Mouse (Mus musculus): ENCODE results near the gene Zbed4. TPM values are rescaled to one million over a fixed set of nuclear protein-coding genes. Genes with fewer than 3 reads are reported as not detected.
"Not testable (repeated sequence)": the region's sequence is repeated elsewhere in the genome, so short reads cannot be mapped to it uniquely, and the experiment has no call there.

Zbed4 gene
- polyA plus RNA-seq, 1 experiment from 2014 or later: 42.5 TPM

DNA sequence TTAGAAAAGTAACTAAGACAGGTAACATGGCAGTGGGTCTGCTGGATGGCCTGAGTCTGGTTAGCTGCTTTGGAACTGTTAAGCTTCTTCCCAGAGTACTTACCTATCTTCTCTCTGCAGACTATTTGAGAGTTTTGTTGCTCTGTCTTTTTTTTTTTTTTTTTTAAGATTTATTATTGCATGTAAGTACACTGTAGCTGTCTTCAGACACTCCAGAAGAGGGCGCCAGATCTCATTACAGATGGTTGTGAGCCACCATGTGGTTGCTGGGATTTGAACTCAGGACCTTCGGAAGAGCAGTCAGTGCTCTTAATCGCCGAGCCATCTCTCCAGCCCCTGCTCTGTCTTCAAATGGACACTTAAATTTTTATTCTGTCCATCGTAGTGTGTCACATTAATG, 23.2 kb downstream of the Zbed4 start:
- H3K9me3 ChIP-seq (ENCODE audit: control insufficient read depth, low read length); H3K4me3 ChIP-seq (ENCODE audit: low read depth, low read length); H3K27me3 ChIP-seq (ENCODE audit: control insufficient read depth, insufficient read depth, low read length); H3K9ac ChIP-seq (ENCODE audit: low read length); H3K27ac ChIP-seq (ENCODE audit: low read depth, low read length); H3K4me1 ChIP-seq (ENCODE audit: control insufficient read depth, insufficient read depth, low read length); ATAC-seq (ENCODE audit: low FRiP score); H3K4me2 ChIP-seq: not testable (repeated sequence)
- peaks cover 12% of the 10 kb centered on the region; the same call in 1 of the 2 replicates for H3K36me3 ChIP-seq (ENCODE audit: control insufficient read depth, insufficient read depth, low read length)
- DNase-seq (ENCODE audit: low spot score, missing footprints): peak; percentile 41
- 93% methylated on average over 5 of the region's 5 CpGs for WGBS

DNA sequence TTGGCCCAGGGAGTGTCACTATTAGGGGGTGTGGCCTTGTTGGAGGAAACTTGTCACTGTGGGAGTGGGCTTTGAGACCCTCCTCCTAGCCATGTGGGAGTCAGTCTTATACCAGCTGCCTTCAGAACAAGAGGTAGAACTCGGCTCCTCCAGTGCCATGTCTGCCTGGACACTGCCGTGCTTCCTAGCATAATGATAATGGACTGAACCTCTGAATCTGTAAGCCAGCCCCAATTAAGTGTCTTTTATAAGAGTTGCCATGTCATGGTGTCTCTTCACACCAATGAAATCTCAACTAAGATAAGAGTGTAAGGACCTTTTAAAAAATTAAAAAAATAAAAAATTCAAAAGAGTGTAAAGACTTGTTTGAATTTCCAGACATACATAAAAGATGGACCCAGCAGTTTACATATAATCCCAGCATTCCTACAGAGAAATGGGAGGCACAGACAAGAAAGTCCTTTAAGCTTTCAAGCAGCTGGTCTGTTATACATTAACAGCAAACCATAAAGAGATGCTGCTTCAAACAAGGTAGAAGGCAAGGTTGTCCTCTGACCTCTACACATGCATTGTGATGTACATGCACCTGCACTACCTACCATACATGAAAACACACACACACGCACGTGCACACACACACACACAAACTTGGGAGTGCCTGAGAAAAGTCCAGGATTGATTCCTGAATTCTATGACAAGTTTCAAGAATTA, 40.8 kb downstream of the Zbed4 start:
- no peaks in the 10 kb centered on the region for H3K27me3 ChIP-seq (ENCODE audit: control insufficient read depth, insufficient read depth, low read length)
- ATAC-seq (ENCODE audit: low FRiP score) (no peak), DNase-seq (ENCODE audit: low spot score, missing footprints) (peak; percentile 44)
- no peak overlapping the region for H3K27ac ChIP-seq (ENCODE audit: low read depth, low read length)
- no peaks in the 10 kb centered on the region for H3K4me1 ChIP-seq (ENCODE audit: control insufficient read depth, insufficient read depth, low read length)
- H3K9ac ChIP-seq (ENCODE audit: low read length): no peak overlapping the region
- no peaks in the 10 kb centered on the region for H3K9me3 ChIP-seq (ENCODE audit: control insufficient read depth, low read length)
- no peak overlapping the region for H3K4me2 ChIP-seq
- H3K36me3 ChIP-seq (ENCODE audit: control insufficient read depth, insufficient read depth, low read length): no peaks in the 10 kb centered on the region
- H3K4me3 ChIP-seq (ENCODE audit: low read depth, low read length): no peak overlapping the region
- WGBS: 86% methylated on average over 4 of the region's 4 CpGs

DNA sequence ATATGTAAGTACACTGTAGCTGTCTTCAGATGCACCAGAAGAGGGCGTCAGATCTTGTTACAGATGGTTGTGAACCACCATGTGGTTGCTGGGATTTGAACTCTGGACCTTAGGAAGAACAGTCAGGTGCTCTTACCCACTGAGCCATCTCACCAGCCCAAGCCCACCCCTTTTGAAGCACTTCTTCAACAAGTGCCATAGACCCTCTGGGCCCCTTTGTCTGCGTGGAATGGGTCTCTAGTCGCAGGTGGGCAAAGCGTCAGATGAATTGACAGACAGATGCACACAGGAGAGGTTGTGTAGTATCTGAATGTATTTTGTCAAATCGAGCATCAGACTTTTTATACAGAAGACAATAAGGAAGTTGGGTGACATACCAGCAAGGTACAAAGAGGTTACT, 43.3 kb downstream of the Zbed4 start:
- not testable (repeated sequence) for DNase-seq (ENCODE audit: low spot score, missing footprints); H3K4me3 ChIP-seq (ENCODE audit: low read depth, low read length); H3K36me3 ChIP-seq (ENCODE audit: control insufficient read depth, insufficient read depth, low read length); H3K4me1 ChIP-seq (ENCODE audit: control insufficient read depth, insufficient read depth, low read length); H3K27me3 ChIP-seq (ENCODE audit: control insufficient read depth, insufficient read depth, low read length); H3K4me2 ChIP-seq; H3K27ac ChIP-seq (ENCODE audit: low read depth, low read length); H3K9ac ChIP-seq (ENCODE audit: low read length); H3K9me3 ChIP-seq (ENCODE audit: control insufficient read depth, low read length); ATAC-seq (ENCODE audit: low FRiP score)
- WGBS: 93% methylated on average over 4 of the region's 5 CpGs

DNA sequence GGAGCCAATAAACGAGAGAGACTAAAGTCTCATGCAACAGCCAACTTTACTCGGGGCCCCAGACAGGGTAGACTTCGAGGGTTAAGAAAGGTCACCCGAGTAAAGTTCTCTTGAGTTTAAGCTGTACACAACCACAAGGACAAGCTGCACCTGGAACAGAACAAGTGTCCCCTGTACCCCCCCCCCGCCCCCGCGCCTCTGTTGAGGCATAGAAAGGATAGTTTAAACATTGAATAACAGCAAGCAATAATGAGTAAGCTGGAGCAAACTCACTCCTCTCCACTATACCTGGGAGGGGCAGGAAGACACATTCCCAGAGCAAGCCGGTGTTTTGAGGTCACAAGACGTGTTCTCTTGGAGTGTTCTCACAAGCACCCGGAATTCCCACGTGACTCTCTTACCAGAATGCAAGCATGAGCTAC, 48.5 kb downstream of the Zbed4 start:
- H3K4me1 ChIP-seq (ENCODE audit: control insufficient read depth, insufficient read depth, low read length): no peaks in the 10 kb centered on the region
- no peak for DNase-seq (ENCODE audit: low spot score, missing footprints)
- 88% methylated on average over 11 of the region's 11 CpGs for WGBS

DNA sequence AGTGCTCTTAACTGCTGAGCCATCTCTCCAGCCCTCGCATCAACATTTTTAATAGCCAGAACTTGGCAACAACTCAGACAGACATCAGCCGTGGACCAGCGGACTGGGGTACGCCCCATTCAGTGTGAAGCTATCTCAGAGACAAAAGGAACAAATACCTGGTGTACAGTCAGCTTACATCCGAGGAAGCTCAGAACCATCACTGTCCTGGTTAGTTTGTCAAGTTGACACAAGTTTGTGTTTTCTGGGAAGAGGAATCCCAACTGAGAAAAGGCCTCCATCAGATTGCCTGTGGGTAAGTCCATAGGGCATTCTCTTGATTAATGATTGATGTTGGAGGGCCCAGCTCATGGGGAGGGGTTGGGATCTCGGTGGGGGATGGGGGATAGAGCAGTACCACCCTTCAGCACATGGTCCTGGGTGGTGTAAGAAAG, 49.5 kb downstream of the Zbed4 start:
- Histone ChIP-seq H3K9me3 (ENCODE audit: control insufficient read depth, low read length) (no peaks in the 10 kb centered on the region), H3K4me2 (no peak overlapping the region), H3K9ac (ENCODE audit: low read length) (no peak overlapping the region), H3K4me3 (ENCODE audit: low read depth, low read length) (no peak overlapping the region), H3K4me1 (ENCODE audit: control insufficient read depth, insufficient read depth, low read length) (no peaks in the 10 kb centered on the region), H3K27ac (ENCODE audit: low read depth, low read length) (no peak overlapping the region), H3K27me3 (ENCODE audit: control insufficient read depth, insufficient read depth, low read length) (no peaks in the 10 kb centered on the region), H3K36me3 (ENCODE audit: control insufficient read depth, insufficient read depth, low read length) (peaks cover 2% of the 10 kb centered on the region; the same call in 1 of the 2 replicates)
- WGBS: 88% methylated on average over 6 of the region's 6 CpGs
- no peak for ATAC-seq (ENCODE audit: low FRiP score)
- DNase-seq (ENCODE audit: low spot score, missing footprints): no peak

More for the DNA sequence above, 48.5 kb downstream of the Zbed4 start:
- no peak overlapping the region for H3K27ac ChIP-seq (ENCODE audit: low read depth, low read length)
- no peak overlapping the region for H3K4me3 ChIP-seq (ENCODE audit: low read depth, low read length)
- no peak overlapping the region for H3K4me2 ChIP-seq
- H3K9ac ChIP-seq (ENCODE audit: low read length): no peak overlapping the region
- no peaks in the 10 kb centered on the region for H3K27me3 ChIP-seq (ENCODE audit: control insufficient read depth, insufficient read depth, low read length)
- no peak for ATAC-seq (ENCODE audit: low FRiP score)
- H3K36me3 ChIP-seq (ENCODE audit: control insufficient read depth, insufficient read depth, low read length): no peaks in the 10 kb centered on the region
- no peaks in the 10 kb centered on the region for H3K9me3 ChIP-seq (ENCODE audit: control insufficient read depth, low read length)

DNA sequence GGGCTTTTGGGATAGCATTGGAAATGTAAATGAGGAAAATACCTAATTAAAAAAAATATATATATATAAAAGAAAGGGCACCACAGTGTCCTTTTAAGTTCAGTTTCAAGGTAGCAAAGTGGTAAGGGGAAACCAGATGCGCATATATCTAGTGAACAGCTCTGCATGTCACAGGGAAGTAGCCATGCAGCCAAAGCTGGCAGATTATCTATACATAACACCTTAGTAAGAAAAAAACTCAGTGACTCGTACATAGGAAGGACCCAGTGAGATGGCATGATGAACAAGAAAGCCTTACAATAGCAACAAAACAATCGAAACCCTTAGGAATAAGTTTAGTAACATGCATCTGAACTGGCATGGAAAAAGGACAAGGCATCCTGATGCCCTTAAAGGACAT, 50.4 kb downstream of the Zbed4 start:
- Histone ChIP-seq H3K9ac (ENCODE audit: low read length) (no peak overlapping the region), H3K4me3 (ENCODE audit: low read depth, low read length) (no peak overlapping the region), H3K4me1 (ENCODE audit: control insufficient read depth, insufficient read depth, low read length) (no peaks in the 10 kb centered on the region), H3K27ac (ENCODE audit: low read depth, low read length) (no peak overlapping the region), H3K4me2 (no peak overlapping the region), H3K27me3 (ENCODE audit: control insufficient read depth, insufficient read depth, low read length) (no peaks in the 10 kb centered on the region), H3K9me3 (ENCODE audit: control insufficient read depth, low read length) (no peaks in the 10 kb centered on the region), H3K36me3 (ENCODE audit: control insufficient read depth, insufficient read depth, low read length) (peaks cover 3% of the 10 kb centered on the region; the same call in 1 of the 2 replicates)
- no peak for DNase-seq (ENCODE audit: low spot score, missing footprints)
- 88% methylated on average over 3 of the region's 3 CpGs for WGBS
- ATAC-seq (ENCODE audit: low FRiP score): no peak

DNA sequence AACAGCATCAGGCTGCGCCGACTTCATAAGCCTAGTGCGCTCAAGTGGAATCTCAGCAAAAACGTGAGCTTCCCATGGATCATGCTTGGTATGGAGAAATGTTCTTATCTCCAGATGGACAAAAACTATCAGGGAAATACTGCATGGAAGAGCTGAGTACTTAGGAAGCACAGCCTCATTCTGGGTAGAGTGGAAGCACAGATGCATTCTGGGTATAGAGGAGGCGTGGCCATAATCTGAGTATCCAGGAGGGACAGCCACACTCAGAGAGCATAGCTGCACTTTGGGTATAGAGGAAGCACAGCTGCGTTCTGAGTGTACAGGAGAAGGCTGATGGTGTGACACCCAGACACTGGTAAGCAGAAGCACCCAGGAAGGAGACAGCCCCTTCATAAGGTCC, 50.9 kb downstream of the Zbed4 start:
- Histone ChIP-seq H3K36me3 (ENCODE audit: control insufficient read depth, insufficient read depth, low read length) (peaks cover 3% of the 10 kb centered on the region; the same call in 1 of the 2 replicates), H3K4me2 (no peak overlapping the region), H3K4me1 (ENCODE audit: control insufficient read depth, insufficient read depth, low read length) (no peaks in the 10 kb centered on the region), H3K27me3 (ENCODE audit: control insufficient read depth, insufficient read depth, low read length) (no peaks in the 10 kb centered on the region), H3K9me3 (ENCODE audit: control insufficient read depth, low read length) (no peaks in the 10 kb centered on the region), H3K9ac (ENCODE audit: low read length) (no peak overlapping the region), H3K4me3 (ENCODE audit: low read depth, low read length) (no peak overlapping the region), H3K27ac (ENCODE audit: low read depth, low read length) (no peak overlapping the region)
- peak; percentile 82 for DNase-seq (ENCODE audit: low spot score, missing footprints)
- WGBS: 85% methylated on average over 6 of the region's 6 CpGs
- ATAC-seq (ENCODE audit: low FRiP score): no peak

DNA sequence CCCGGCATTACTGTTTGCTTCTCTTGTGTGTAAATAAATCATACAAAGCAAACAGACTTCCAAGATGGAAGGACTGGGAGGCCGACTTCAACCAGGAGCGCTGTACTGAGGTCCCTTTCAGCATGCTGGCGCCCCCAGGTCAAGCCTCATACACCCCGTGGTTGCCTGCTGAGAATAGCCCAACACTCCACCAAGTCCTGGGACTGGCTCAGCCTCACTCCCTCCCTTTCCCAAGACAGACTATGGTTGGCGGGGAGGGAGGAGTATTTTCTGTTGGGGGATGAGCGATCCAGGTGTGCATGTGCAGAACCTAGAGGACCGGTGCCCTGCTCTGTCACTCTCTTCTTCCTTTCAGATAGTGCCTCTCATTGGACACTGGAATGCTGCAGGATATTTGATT, 56.7 kb downstream of the Zbed4 start:
- no peak overlapping the region for H3K27ac ChIP-seq (ENCODE audit: low read depth, low read length)
- H3K4me2 ChIP-seq: no peak overlapping the region
- H3K9ac ChIP-seq (ENCODE audit: low read length): no peak overlapping the region
- no peaks in the 10 kb centered on the region for H3K4me1 ChIP-seq (ENCODE audit: control insufficient read depth, insufficient read depth, low read length)
- ATAC-seq (ENCODE audit: low FRiP score): no peak
- H3K4me3 ChIP-seq (ENCODE audit: low read depth, low read length): no peak overlapping the region
- 89% methylated on average over 8 of the region's 8 CpGs for WGBS
- H3K9me3 ChIP-seq (ENCODE audit: control insufficient read depth, low read length): no peaks in the 10 kb centered on the region
- peaks cover 3% of the 10 kb centered on the region; the same call in 1 of the 2 replicates for H3K36me3 ChIP-seq (ENCODE audit: control insufficient read depth, insufficient read depth, low read length)
- peak; percentile 41 for DNase-seq (ENCODE audit: low spot score, missing footprints)
- H3K27me3 ChIP-seq (ENCODE audit: control insufficient read depth, insufficient read depth, low read length): no peaks in the 10 kb centered on the region

DNA sequence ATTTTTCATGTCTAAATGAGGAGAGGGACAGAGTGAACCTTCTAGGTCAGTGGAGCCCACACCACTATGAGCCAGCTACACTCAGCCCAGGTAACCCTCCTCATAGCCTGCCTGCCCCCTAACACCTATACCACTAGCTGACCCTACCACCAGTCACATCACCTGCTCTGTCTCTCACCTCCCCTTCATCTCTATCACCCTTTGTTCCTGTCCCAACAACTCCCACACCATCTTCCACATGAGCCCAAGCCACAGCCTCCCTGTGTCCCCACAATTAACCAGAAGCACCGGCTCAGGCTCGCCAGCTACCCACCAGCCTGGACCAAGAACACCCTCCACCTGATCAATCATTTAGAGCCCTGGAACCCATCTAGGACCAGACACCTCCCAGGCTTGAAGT, 58.9 kb downstream of the Zbed4 start:
- Histone ChIP-seq H3K4me3 (ENCODE audit: low read depth, low read length) (no peak overlapping the region), H3K27me3 (ENCODE audit: control insufficient read depth, insufficient read depth, low read length) (no peaks in the 10 kb centered on the region), H3K4me2 (no peak overlapping the region), H3K27ac (ENCODE audit: low read depth, low read length) (no peak overlapping the region), H3K9ac (ENCODE audit: low read length) (no peak overlapping the region), H3K9me3 (ENCODE audit: control insufficient read depth, low read length) (no peaks in the 10 kb centered on the region), H3K36me3 (ENCODE audit: control insufficient read depth, insufficient read depth, low read length) (peaks cover 6% of the 10 kb centered on the region; the same call in 1 of the 2 replicates), H3K4me1 (ENCODE audit: control insufficient read depth, insufficient read depth, low read length) (no peaks in the 10 kb centered on the region)
- ATAC-seq (ENCODE audit: low FRiP score) (no peak), DNase-seq (ENCODE audit: low spot score, missing footprints) (peak; percentile 57)
- 89% methylated on average over 2 of the region's 2 CpGs for WGBS
